Mouse (Mus musculus) midbrain, embryonic 16.5 days (tissue): ENCODE measurements around the gene Bean1. TPM values are rescaled to one million over a fixed set of nuclear protein-coding genes. Genes with fewer than 3 reads are reported as not detected.
"Not testable (repeated sequence)": the region's sequence is repeated elsewhere in the genome, so short reads cannot be mapped to it uniquely, and the experiment has no call there.

ENCODE experiments used
- ATAC-seq: fragments of 200-750 bp; cut with Nextera tagmentation; 2 replicates; pipeline ENCODE4 v1.8.0; 2017; ENCODE audit warnings: moderate TSS enrichment
- H3K27ac ChIP-seq: fragments of 300-500 bp; sonication (generic); 2 replicates; pipeline ENCODE4 v1.5.1; 2014; ENCODE audit warnings: mild to moderate bottlenecking, low read length, mixed read lengths
- H3K27me3 ChIP-seq: fragments of 300-500 bp; sonication (generic); 2 replicates; pipeline ENCODE4 v1.6.1; 2014; ENCODE audit warnings: low read depth, low read length, mixed read lengths; ENCODE audit not compliant: control insufficient read depth, insufficient read depth
- H3K36me3 ChIP-seq: fragments of 300-500 bp; sonication (generic); 2 replicates; pipeline ENCODE4 v1.6.1; 2014; ENCODE audit warnings: mild to moderate bottlenecking, low read length, moderate library complexity, mixed read lengths; ENCODE audit not compliant: control insufficient read depth, insufficient read depth
- H3K4me1 ChIP-seq: fragments of 300-500 bp; sonication (generic); 2 replicates; pipeline ENCODE4 v1.6.1; 2014; ENCODE audit warnings: mild to moderate bottlenecking, low read length, mixed read lengths; ENCODE audit not compliant: control insufficient read depth, insufficient read depth
- H3K4me2 ChIP-seq: fragments of 300-500 bp; sonication (generic); 2 replicates; pipeline ENCODE4 v1.6.1; 2014; ENCODE audit warnings: mild to moderate bottlenecking, low read length, mixed read lengths
- H3K4me3 ChIP-seq: fragments of 300-500 bp; sonication (generic); 2 replicates; pipeline ENCODE4 v1.5.1; 2014; ENCODE audit warnings: low read depth, mild to moderate bottlenecking, low read length, moderate library complexity, mixed read lengths
- H3K9ac ChIP-seq: fragments of 300-500 bp; sonication (generic); 2 replicates; pipeline ENCODE4 v1.6.1; 2014; ENCODE audit warnings: low read depth, low read length, mixed read lengths
- H3K9me3 ChIP-seq: fragments of 300-500 bp; sonication (generic); replicated peaks from 2 replicates; pipeline ENCODE4 v1.6.1; 2014; ENCODE audit warnings: mild to moderate bottlenecking, low read length, mixed read lengths; ENCODE audit not compliant: control insufficient read depth, poor library complexity, severe bottlenecking
- WGBS: fragments of 180-500 bp; shearing (Covaris S2); extraction: QIAGEN DNeasy Blood & Tissue Kit; methylation state at CpG from one replicate; pipeline ENCODE4 v1.1.7; 2014; 5-methylcytosine and 5-hydroxymethylcytosine counted together
- polyA plus RNA-seq: library from polyadenylated mRNA; unstranded; fragments of >200 nt; fragmentation: Nextera tagmentation; extraction: Ambion mirVana; gene quantifications from 2 replicates; pipeline ENCODE4 v1.2.1, GENCODE M21; 2015

Bean1 gene
- polyA plus RNA-seq, 1 experiment from 2014 or later, result 7.6 TPM

DNA sequence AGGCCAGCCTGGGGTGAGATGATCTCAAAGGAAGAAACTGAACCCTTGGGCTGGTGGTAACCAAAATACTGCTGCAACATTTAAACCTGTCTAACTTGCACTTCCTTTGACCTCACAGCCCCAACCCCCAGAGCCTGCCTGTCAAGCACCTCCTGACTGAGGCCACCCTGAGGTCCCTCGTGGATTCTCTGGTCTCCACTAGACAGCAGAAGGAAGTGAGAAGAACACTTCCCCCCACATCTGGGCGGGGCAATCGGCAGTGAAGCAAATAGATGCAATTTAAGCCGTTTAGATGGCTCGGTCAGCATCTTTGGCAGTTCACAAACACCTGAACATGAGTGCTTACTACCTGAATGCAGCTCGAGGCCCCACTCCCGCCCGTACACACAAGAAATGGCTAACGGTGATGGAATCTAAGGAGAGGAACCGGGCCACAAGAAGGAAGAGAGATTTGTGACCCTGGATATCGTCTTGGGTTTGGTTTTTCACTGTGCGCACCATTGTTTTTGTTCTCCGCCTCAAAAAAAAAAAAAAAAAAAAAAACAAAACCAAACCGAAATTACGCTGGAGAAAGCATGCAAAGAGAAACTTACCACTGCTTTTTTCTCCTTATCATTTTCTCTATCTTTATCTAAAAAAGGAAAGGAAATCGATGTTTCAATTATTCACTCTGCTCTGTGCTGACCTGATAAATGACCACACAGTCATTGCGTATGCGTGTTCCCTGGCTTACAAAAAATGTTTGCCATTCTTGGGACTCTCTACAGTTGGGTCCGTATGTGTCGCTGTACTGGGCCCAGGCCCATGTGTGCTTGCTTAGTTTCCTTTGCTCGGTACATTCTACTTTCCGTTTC lies 77.0 kb downstream of the Bean1 start:
- 79% methylated on average over 22 of the region's 22 CpGs for WGBS
- Histone ChIP-seq H3K4me2 (peak overlapping the region; percentile 93), H3K9me3 (no peaks in the 10 kb centered on the region), H3K4me1 (peaks cover 24% of the 10 kb centered on the region), H3K4me3 (peak overlapping the region; percentile 98), H3K27me3 (no peaks in the 10 kb centered on the region), H3K36me3 (peaks cover 11% of the 10 kb centered on the region), H3K9ac (peak overlapping the region; percentile 91), H3K27ac (no peak overlapping the region)
- ATAC-seq, result no peak

DNA sequence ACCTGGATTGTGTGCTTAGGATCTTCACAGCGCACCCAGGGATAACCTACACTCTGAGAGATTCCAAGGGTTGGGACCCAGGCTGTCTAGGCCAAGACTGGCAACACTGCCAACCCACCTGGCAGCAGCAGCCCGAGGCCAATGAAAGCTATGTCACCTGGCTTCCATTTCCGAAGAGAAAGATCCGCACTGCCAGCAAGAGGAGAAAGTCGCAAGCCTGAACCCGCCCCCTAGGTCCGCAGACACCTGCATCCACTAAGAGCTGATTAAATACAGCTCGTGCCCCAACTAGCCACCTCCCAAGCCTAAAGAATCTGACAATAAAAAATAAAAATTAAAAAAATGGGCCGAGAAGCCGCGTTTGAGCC lies 77.7 kb downstream of the Bean1 start:
- Histone ChIP-seq H3K4me3 (peak overlapping the region; percentile 98), H3K27me3 (no peaks in the 10 kb centered on the region), H3K9ac (peak overlapping the region; percentile 91), H3K36me3 (peaks cover 5% of the 10 kb centered on the region; the same call in 1 of the 2 replicates), H3K4me2 (peak overlapping the region; percentile 93), H3K4me1 (peaks cover 24% of the 10 kb centered on the region), H3K27ac (peak overlapping the region; percentile 72), H3K9me3 (no peaks in the 10 kb centered on the region)
- 3% methylated on average over 11 of the region's 11 CpGs for WGBS
- ATAC-seq, result peak; percentile 18

DNA sequence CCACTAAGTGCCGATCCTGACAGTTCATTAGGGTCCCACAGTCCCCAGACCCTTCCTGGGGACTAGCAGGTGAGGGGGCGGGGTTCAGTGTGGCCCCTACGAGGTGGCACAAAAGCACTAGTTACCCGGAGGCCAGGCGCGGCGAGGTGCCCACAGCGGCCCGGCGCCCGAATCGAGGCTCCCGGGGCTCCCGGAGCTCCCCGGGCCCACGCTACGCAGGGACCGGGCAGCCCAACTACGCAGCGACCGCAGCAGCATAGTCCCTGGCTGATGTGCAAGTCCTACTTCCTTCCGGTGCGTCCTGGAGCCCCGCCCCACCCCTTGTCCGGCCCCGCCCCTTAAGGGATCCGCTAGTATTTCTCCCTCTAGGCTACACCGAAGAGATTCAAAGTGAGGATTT lies 78.0 kb downstream of the Bean1 start, which contains the start of gene Tk2:
Gene Tk2, minus strand, starts transcription at position 283 of the 400 bp plus-strand sequence.
- peak; percentile 93 for ATAC-seq
- no peaks in the 10 kb centered on the region for H3K9me3 ChIP-seq
- peak within 1 kb of the TSS; percentile 93 for H3K4me2 ChIP-seq
- WGBS, result under 1% methylated on average over 28 of the region's 28 CpGs
- H3K9ac ChIP-seq, result peak within 1 kb of the TSS; percentile 91
- peaks cover 24% of the 10 kb centered on the region for H3K4me1 ChIP-seq
- peak within 1 kb of the TSS; percentile 98 for H3K4me3 ChIP-seq
- peaks cover 3% of the 10 kb centered on the region; the same call in 1 of the 2 replicates for H3K36me3 ChIP-seq
- peak within 1 kb of the TSS; percentile 72 for H3K27ac ChIP-seq
- H3K27me3 ChIP-seq, result no peaks in the 10 kb centered on the region

DNA sequence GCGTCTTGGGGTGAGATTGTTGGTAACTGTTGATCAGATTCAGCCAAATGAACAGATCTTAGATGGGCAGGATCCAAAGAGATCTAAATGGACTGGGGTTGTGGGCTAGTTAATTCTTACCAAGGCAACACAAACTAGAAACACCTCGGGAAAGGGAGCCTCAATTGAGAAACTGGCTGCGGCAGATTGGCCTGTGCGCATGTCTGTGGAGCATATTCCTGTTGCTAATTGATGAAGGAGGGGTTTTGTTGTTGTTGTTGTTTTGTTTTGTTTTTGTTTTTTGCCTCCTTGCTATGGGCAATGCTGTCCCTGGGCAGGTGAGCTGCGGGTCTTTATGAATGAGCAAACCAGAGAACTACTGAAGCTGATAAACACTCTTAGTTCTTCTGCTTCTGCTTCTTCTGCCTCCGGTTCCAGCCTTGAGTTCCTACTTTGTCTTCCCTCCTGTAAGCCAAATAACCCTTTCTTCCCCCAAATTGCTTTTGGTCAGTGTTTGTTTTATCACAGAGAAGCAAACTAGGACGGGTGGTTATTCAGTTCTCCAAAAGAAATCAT lies 79.3 kb downstream of the Bean1 start:
- H3K4me1 ChIP-seq, result peaks cover 24% of the 10 kb centered on the region
- H3K36me3 ChIP-seq, result 0 out of 2 replicates have a peak, but pooled peaks cover 3% of the 10 kb centered on the region
- no peaks in the 10 kb centered on the region for H3K9me3 ChIP-seq
- H3K27me3 ChIP-seq, result no peaks in the 10 kb centered on the region
- 87% methylated on average over 7 of the region's 7 CpGs for WGBS
- no peak overlapping the region for H3K4me3 ChIP-seq
- no peak overlapping the region for H3K4me2 ChIP-seq
- H3K27ac ChIP-seq, result no peak overlapping the region
- no peak overlapping the region for H3K9ac ChIP-seq
- no peak for ATAC-seq

DNA sequence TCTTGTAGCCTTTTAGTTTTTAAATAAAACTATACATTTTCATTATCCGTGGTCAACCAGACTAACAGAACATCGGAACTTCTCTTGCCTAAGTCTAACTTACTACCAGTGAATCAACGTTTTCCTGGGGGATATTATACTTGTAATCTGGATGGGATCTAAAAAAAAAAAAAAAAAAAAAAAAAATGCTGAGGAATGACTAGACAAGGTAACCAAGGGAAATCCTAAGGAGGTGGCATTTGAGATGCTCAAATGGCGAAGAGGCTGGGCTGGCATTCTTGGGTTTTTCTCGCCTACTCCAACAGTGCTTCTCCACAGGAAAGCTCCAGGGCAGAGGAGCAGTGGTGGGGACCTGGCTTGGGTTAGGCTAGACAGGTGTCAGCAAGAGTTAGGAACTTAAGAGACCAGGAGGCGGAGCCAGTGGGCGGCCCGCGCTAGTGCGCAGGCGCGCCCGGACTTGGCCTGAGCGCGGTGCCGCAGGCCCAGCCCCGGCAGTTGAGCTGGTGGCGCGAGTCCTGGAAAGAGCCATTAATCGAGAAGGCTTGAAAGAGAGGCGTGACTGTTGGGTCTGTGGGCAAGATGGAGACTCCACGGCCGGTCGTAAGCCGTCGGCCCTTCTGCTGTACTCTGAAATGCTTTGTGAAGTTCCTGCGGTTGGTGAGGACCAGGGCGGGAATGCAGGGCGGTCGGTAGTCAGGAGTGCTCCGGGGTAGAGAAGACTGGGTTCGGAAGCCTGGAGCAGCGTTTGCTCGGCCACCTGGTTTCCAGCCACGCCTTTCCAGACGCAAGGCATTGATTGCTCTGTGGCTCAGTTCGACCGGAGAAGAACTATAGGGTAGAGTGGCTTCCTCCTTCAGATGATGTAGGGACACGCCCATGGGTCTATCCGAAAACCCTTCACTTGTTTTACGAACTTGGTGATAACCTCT lies 80.5 kb downstream of the Bean1 start, which contains the start of gene Cklf:
Gene Cklf, plus strand, starts transcription at position 423 of the 929 bp plus-strand sequence.
- no peaks in the 10 kb centered on the region for H3K36me3 ChIP-seq
- peak; percentile 85 for ATAC-seq
- WGBS, result 3% methylated on average over 41 of the region's 41 CpGs

DNA sequence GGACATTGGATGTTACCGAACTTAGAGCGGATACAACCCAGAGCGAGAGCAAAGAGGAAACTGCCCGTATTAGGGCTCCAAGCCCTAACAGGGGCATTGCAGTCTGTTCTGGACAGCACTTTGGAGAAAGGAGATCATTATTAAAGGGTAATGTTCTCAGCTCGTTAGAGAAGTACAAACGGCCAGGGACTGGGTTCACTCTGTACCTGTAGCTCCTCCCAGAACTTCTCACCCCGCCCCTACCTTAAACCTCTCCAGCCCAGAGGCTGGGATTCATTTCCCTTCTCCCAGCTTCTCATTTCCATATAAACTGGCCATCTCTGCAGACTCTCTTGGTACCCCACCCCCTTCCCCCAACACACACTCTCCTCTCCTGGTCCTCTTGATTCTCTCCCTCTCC lies 81.2 kb downstream of the Bean1 start:
- no peak overlapping the region; the same call in 1 of the 2 replicates for H3K9ac ChIP-seq
- peak overlapping the region; percentile 75 for H3K4me2 ChIP-seq
- peak overlapping the region; percentile 72 for H3K4me3 ChIP-seq
- ATAC-seq, result 0 out of 2 replicates have a peak, but pooled peaks have one; percentile 0
- peaks cover 24% of the 10 kb centered on the region for H3K4me1 ChIP-seq
- 1% methylated on average over 7 of the region's 7 CpGs for WGBS
- no peaks in the 10 kb centered on the region for H3K27me3 ChIP-seq
- no peaks in the 10 kb centered on the region for H3K9me3 ChIP-seq
- no peak overlapping the region for H3K27ac ChIP-seq
- no peaks in the 10 kb centered on the region for H3K36me3 ChIP-seq

More for the DNA sequence above, 80.5 kb downstream of the Bean1 start, which contains the start of gene Cklf:
- peaks cover 24% of the 10 kb centered on the region for H3K4me1 ChIP-seq
- H3K9me3 ChIP-seq, result no peaks in the 10 kb centered on the region
- peak within 1 kb of the TSS; percentile 72 for H3K4me3 ChIP-seq
- peak within 1 kb of the TSS; percentile 79 for H3K9ac ChIP-seq
- no peaks in the 10 kb centered on the region for H3K27me3 ChIP-seq
- H3K27ac ChIP-seq, result peak within 1 kb of the TSS; percentile 74
- peak within 1 kb of the TSS; percentile 75 for H3K4me2 ChIP-seq

DNA sequence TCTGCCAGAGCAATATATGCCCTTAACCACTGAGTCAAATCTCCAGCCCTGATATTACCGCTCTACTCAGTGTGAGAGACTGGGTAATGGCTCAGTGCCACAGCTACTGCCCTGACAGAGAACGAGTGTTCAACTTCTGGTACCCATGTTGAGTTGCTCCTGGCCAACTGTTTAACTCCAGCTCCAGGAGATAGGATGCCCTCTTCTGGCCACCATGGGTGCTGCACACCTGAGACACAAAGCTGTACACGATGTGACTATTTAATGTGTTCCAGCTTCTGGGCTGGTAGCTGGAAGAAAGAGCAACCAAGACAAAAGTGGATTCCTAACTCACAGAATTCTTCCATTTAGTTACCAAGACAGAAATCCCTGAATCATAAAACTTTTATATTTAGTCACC lies 82.8 kb downstream of the Bean1 start:
- no peak overlapping the region for H3K27ac ChIP-seq
- H3K27me3 ChIP-seq, result no peaks in the 10 kb centered on the region
- H3K4me3 ChIP-seq, result no peak overlapping the region
- H3K4me2 ChIP-seq, result no peak overlapping the region
- peaks cover 11% of the 10 kb centered on the region for H3K4me1 ChIP-seq
- no peak for ATAC-seq
- H3K36me3 ChIP-seq, result peaks cover 7% of the 10 kb centered on the region
- H3K9ac ChIP-seq, result no peak overlapping the region
- WGBS, result 90% methylated on average over 3 of the region's 3 CpGs
- peaks cover 2% of the 10 kb centered on the region; the same call in 1 of the 2 replicates for H3K9me3 ChIP-seq

DNA sequence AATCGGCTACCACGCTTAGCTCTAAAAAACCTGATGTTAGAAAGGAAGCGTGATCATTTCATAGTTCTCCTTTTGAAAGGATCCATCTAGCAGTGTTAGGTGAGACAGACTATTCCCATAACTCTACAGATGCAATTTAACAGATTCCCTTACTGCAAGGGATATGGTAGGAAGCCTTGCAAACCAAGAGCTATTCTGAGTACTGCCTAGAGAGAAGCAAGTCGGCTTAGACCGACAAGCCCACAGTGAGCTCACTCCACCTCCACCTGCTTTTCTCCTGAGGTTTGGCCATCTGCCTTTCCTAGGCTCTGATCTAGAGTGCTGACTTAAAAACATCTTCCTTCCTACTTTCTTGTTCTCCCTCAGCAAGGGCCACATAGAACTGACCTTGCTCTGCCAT lies 91.6 kb downstream of the Bean1 start:
- H3K4me1 ChIP-seq, H3K27me3 ChIP-seq, H3K4me2 ChIP-seq, H3K9ac ChIP-seq, H3K27ac ChIP-seq, ATAC-seq, H3K4me3 ChIP-seq, H3K9me3 ChIP-seq: not testable (repeated sequence)
- 96% methylated on average over 5 of the region's 5 CpGs for WGBS
- H3K36me3 ChIP-seq, result peaks cover 26% of the 10 kb centered on the region
